Mouse (Mus musculus) cerebellum, adult 2 months (tissue): ENCODE measurements around the gene Pkp1.

Source experiments
- CTCF ChIP-seq: fragments of 200-500 bp; IDR thresholded peaks from 2 replicates; pipeline ENCODE4 v1.5.1; 2011; ENCODE audit warnings: low read depth, mild to moderate bottlenecking, control low read depth, low read length, moderate library complexity, borderline replicate concordance; ENCODE audit not compliant: insufficient read depth
- POLR2A ChIP-seq: fragments of 200-500 bp; IDR thresholded peaks from 2 replicates; pipeline ENCODE4 v1.6.1; 2011; ENCODE audit warnings: low read length, control low read depth, borderline replicate concordance; ENCODE audit not compliant: insufficient read depth

GRCm38 (mm10) chr1:135958483-135958882 lies 39.5 kb upstream of the Pkp1 start:
- TF ChIP-seq CTCF (peak; percentile 71), POLR2A (no peak)
